Mouse (Mus musculus) layer of hippocampus, adult 9-10 months (tissue): ENCODE measurements at regions not wholly inside any gene's neighbourhood (a gene's known extent, or its start where the extent isn't known, plus 50 kb on each side); places are given as distances from the start of the nearest gene placed in this dataset.
A peak's percentile ranks its signal among the peaks of the same experiment; 100 is the strongest.

ENCODE experiments used
- DNase-seq: peaks from one replicate; pipeline ENCODE4 v3.0.0; 2022; ENCODE audit warnings: low spot score

DNA sequence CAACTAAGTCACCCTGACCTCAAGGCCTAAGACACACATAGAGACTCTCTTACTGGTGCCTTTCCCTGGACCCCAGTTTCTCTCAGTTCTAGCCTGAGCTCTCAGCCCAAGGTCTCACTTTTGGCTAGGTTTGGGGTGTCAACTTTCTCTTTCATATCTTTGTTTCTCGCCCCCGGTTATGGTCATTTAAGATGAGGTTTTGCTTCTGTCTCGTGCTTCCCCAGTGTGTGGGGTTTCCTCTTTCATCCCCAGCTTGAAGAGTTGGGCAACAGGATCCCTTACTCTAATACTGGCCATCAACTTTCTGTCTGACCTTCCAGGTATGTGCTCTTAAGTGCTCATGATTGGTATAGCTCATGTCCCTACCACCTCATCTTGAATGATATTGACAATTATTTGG lies 67.5 kb downstream of the Lmo4 start:
- DNase-seq: no peak

DNA sequence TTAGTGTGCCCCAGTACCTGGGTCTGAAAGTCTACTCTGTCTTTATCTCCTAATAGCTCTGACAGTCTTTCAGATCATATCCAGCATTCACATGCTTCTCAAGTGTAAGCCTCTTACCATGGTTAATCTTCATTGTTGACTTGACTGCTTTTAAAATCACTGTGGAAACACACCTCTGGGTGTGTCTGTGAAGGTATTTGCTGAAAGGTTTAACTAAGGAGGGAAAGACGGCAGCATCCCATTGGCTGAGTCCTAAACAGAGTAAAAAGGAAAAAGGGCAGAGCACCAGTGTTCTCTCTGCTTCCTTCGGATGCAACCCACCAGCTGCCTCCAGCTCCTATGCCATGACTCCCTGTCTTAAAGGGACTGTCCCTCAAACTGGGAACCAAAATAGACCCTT lies 68.6 kb downstream of the Lmo4 start:
- DNase-seq: no peak

DNA sequence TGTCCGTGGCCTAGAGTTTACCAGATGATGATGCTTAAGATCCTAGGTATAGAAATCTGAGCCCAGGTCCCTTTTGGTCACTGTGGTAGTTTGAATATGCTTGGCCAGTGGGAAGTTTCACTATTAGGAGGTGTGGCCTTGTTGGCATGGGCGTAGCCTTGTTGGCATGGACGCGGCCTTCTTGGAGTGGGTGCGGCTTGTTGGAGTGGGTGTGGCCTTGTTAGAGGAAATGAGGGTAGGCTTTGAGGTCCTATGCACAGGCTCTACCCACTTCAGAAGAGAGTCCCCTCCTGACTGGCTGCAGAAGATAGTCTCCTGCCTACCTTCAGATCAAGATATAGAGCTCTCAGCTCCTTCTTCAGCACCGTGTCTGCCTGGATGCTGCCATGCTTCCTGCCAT lies 69.4 kb downstream of the Lmo4 start:
- DNase-seq: no peak

DNA sequence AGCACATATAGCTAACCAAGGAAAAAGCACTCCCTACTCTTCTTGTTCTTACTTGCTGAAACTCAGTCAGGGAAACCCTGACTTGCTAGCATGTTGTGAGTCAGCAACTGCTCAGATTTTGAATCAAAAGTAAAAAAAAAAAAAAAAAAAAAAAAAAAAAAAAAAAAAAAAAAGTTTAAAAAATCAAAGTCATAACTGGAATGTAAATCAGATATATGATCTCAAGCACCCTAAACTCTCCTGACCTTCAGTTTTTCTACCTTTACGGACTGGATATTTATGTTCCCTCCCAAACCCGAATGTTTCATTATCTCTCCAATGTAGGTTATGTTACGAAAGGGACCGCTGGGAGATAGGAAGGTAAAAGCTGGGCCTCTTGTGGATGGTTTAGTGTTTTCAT lies 77.0 kb downstream of the Lmo4 start:
- no peak for DNase-seq

DNA sequence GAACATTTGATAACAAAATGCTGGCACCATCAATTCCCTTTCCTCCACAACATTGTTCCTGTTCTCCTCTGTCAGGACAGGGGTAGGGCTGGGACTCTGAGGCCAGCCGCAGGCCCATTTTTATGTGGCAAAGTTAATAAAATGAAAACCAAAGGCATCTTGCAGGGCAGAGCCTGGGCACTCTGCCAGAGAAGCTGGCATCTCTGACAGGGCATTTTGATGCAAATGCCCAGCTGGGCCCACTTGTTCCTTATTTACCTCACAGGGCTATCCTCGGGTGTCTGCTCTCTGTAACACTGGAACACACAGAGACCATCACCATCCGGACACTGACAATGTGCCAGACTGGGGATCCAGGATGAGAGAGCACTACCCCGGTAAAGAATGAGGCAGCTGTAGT lies 80.7 kb downstream of the Lmo4 start:
- DNase-seq: no peak

DNA sequence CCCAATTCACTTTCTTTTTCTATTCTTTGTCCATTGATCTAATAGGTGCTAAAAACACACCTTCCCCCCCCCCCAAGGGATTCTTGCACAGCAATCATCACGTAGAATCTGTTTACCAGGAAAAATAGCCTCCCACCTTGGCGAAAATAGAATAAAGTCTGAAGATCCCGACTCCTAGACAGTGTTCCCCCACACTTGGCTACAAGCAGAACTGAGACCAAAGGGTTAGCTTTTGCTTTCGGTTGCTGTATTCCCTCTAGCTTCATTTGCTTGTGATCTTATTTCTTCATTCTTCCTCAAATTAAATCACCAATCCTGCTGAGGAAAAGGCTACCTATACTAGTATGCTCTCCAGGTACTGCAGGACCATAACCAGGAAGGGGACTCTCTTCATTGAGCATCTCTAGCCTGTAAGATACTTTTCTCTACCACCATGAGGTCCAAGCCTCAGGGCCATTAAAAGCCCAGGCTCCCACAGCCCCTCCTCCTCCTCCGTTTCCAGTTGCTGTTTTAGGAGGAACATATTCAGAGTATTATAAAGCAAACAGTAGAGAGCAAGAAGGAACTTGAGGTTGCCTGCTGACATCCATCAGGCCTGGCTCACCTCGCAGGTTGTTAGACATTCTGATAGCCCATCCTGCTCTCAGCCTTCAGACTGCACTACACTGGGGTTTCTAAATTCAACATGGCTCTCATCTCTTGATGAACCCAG lies 81.5 kb downstream of the Lmo4 start:
- DNase-seq: no peak

DNA sequence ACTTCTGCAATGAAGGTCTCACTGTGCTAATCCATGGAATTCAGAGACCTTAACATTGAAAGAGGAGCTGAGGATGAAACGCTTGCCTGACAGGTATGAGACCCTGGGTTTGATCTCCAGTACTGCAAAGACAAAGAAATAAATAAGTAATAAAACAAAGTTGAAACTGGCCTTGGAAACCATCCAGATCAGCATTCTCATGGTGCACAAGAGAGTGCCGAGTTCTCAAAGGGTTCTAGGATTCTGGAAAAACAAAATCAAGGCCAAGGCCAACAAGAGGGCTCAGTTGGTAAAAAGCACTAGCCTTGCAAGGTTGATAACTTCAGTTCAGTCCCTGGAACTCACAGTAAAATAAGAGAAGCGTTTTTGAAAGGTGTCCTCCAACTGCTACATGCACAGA lies 85.9 kb downstream of the Lmo4 start:
- DNase-seq: no peak

DNA sequence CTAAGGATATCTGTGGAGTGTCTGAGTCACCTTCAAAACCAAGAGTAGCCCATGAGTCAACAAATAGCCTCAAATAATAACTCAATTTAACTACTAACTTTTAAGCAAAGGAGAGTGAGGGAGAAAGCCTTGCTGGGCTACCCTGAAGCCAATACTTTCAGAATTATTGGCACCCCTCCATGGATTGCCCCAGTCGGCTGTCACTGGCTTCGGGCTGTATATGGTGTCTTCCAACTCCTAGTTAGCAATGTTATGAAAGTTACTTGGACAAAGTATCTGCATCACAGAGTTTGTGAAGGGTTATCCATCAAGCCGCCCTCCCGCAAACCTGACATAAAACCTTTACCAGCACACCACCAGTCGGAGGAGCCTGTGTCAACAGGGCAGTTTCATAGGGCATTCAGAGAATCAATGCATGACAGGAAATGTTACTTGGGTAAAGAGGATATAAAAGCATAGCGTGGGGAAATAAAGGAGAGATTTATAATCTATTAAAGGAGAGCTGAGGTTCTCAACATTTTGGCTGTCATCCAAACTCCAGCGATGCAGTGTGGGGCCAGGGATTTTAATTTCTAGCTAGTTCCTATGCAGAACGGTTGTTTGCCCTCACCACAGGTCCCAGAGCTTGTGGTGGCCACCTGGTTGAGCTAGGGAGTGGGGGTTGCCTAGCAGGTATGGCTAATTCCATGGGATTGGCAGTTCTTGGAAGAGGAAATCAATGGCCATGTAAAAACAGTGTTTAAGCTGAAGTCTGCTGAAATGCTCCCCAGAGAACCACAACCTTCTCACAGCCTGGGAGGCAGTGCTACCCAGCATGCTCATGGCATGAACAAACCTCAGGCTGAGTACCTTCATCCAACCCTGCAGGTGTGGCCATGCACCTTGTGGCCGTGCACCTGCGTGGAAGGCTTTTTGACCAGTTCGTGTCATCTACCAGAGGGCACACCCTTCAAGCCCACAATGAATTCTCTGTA lies 91.1 kb downstream of the Lmo4 start:
- no peak for DNase-seq

DNA sequence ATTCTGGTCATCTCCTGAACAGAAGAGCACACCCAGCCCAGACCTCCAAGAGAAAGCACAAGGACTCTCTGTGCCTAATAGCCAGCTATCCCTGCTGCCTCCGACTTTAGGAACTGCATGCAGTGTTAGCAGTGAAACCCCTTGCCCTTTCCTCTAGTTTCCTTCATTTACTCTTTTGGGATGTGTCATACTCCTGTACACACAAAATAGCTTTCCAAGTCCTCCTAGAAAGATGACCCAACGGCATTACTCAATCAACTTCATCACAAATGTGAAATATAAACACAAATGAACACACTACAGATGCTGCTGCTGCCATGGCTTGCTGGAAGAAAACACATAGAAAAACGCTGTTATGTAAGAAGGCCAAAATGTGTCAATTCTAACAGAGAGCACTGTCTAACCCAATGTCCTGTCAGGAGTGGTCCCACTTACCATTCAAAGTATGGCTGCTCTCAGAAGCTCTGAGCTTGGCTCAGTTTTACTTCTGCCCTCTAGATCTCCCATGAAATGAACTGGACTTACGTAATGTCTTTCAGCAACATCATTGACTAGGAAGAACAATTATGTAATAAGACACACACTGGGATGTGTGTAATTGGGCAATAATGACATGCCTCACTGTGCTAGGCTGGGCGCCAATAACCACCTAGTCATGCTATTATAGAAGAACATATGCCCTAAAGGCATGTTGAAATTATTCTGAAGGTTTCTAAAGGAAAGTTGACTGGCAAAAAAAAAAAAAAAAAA lies 94.5 kb downstream of the Lmo4 start:
- no peak for DNase-seq

DNA sequence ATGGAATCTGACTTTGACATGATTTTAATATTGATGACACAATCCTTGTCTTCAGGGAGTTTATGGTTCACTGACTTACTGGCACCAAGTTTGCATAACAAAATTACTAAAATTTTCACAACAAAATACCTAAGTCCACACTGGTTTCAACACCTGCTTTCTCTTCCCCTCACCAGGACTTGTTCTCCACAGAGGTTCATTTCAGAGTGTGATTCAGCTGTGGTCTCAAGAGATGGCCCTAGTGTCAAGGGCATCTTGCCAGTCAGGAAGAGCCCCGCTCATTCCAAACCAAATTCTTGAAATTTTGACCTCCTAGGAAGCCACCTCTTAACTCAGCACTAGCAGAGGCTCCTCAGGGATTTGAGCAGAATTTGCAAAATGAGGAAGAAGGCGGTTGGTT lies 95.3 kb downstream of the Lmo4 start:
- DNase-seq: no peak

DNA sequence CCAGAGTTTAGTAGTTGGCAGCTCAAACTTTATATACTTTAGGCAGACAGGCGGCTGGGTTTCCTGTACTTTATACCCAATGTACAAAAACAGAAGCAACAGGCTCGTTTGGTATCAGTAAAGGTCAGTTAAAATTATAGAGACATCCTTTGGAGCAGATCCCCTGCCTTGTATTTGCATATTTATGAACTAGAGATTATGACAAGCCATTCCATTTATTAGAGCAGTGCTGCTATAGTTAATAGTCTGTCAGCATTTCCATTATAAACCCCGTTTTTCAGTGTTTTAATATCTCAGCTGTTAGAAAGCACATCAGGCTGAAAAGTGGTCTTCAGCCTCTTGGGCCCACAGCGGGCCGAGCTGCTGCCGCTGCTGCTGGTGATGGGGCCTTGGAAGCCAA lies 96.7 kb downstream of the Lmo4 start:
- no peak for DNase-seq

DNA sequence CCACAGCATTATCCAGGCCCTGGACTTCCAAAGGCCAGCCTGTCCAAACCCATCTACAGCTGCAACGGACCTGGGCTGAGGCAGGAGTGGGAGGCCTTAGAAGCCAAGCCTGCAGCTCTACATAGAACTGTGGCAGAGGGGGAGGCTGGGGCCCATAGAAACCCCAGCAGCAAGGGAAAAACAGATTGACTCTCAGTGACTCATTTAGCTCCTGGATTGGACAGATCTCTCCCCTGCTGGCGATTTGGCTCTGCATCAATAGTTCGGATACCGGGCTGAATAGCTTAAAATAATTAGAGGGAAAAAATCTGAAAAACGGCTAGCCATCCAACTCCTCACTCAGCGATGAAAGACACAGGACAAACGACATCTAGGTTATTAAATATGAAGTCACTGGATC lies 97.4 kb downstream of the Lmo4 start:
- peak; percentile 62 for DNase-seq

DNA sequence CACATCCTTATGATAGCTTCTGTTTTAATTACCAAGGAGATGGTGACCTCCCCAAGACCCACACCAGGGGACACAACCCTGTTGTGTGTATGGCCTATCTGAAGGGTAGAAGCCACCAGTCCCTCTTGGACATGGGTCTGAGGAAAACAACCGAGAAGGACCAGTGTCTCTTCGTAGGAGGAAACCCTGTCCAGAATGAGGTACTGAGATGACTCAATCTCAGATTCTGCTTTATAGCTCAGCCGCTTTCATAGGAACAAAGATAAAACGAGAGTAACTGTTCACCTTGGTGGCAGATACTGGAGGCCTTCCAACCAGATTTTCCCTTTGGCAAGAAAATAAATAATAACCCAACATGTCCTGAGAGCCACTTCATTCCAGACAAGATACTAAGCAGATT lies 100.7 kb downstream of the Lmo4 start:
- DNase-seq: no peak

DNA sequence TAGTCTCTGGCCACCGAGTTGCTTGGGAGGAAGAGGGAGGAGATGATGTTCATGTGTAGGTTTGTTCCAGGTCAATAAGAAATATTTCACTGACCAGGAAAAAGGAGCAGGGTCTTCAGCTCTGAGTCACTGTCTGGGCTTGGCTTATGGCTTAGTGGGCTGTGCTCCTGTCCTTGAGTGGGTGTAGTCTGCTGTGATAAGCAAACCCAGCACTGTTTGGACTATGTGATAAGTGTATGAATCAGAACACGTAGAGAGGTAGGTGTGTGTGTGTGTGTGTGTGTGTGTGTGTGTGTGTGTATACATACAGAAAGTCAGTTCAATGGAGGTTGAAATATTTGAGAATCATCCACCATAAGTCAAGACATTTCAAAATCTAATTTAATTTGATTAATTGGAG lies 105.6 kb downstream of the Lmo4 start:
- DNase-seq: no peak

DNA sequence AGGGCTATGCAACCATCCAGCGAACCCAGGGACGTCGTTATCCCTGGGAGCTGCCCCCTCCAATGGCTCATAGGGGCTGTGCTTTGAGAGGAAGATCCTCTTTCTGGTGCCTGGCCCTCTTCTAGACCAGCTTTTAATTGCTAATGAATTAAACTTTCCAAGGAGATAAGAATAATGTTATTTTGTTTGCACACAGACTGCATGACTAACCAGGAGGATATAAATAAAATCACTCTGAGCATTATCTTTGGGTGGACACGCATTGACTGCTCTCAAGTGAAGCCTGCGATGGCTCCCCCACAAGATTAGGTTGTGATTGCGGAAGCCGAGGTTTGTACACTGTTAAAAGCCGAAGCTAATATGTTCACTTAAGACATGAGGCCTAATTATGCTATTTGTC lies 106.3 kb downstream of the Lmo4 start:
- no peak for DNase-seq

DNA sequence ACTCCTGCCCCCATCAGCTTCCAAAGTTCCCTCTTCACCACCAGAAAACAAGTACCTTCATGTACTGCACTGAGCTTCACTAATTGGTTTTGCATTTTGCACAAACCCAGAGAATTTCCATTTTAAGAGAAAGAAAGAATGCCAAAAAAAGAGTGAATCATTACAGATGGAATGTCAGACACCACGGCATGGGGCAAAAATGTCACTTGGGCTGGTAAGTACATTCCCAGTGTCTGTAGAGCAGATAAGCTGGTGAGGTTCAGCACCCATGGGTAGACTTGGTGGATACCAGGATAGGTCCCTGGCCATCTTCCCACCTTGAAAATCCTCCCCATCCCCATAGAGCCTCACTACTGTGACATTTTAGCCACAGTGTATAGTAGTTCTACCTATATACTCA lies 113.8 kb downstream of the Lmo4 start:
- no peak for DNase-seq

DNA sequence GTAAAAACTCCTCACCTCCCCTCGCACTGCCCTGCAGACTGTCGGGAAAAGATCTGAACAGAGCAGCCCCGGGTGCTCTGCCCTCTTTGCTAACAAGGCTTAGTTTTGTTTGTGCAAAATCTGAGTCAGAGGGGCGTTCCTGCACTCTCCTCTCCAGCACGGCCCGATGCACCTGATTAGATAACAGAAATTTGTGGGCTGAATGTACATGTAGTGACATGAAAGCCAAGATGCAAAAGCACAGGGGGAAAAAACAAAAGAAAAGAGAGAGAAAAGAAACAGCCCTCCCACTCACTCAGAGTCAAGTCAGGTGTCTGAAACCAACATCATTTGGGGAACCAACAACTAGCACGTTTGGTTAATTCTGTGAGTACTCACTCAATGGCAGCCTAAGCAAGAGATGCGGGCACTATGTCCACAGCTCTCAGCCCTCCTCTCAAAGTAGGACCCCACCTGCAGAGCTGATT lies 115.2 kb downstream of the Lmo4 start:
- DNase-seq: no peak

DNA sequence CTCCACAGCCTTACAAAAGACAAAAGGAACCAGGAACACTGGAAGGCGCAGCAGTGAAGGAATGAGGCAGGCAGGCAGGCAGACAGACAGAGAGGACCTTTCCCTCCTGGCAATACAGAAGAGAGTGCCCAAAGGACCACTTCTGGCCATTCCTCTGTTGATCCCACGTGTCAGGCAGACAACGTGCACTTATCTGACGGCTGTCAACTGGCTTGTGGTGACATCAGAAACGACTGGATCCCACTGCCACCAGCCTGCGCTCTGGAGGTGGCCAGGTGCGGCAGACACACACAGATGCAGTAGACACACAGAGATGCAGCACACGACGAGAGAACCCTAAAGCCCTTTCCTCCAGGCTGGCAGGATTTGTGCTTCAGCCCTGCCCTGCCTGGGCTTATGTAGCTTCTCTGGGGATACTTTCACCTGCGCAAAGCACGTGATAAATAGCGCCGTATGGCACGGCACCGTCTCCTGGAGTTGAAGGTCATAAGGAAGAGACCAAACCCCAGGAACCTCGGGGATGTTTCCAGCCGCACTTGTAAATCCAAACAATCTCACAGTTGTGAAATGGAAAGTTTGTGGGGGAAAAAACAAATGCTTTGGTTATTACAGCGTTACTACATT lies 116.6 kb downstream of the Lmo4 start:
- DNase-seq: no peak

DNA sequence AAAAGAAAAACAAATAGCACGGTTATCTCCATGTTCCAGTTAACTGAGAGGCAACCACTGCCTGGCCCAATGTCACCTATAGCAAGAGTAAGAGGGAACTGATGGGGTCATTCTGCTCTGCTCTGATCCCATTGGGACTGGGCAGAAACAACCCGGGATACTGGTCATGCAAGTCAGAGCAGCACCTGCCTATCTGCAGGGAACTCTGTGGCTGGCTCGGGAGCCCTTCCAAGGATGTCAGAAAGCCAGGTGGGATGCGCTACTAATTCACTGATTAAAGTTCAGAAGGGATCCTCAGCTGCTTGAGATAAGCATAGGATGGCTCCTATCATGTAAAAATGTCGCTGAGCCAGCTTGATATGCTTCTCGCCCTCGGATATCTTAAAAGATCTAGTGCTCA lies 117.2 kb downstream of the Lmo4 start:
- DNase-seq: no peak

DNA sequence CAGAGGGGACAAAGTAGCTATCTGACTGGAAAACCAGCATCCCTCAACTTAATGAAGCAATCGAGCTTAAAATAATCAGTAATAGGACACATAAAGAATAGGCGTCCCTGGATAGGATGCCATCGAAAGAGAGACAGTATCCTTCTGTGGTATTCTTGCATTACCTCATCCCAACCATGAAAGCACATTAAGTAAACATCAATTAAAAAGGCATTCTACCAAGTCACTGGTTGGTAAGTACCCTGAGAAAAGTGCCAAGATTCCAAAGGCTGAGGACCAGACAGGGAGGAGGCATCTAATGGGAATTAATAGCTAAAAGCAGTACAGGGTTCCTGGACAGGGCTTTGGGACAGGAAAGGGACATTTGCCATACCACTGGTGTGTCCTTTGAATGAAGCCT lies 118.8 kb downstream of the Lmo4 start:
- no peak for DNase-seq

DNA sequence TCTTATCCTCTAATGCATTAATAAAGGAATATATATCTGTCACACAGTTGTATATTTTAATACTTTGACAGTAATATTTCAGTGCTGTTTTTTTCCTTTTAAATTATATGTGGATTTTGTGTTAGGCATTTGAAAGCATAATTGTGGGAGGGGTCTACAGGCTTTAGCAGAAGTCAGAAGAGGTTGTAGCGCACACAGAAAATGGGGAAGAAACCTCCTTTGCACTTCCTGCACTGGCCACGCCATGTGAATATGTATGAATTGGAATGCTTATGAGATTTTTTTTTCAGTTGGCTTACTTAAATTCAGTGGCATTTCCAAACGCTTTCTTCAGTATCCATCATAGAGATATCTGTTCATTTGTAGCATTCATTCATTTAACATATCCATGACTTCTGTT lies 125.1 kb downstream of the Lmo4 start:
- no peak for DNase-seq
